Mouse (Mus musculus) forebrain, embryonic 11.5 days (tissue): ENCODE measurements at regions not wholly inside any gene's neighbourhood (a gene's known extent, or its start where the extent isn't known, plus 50 kb on each side); places are given as distances from the start of the nearest gene placed in this dataset.

Source experiments
- ATAC-seq: fragments of 200-750 bp; cut with Nextera tagmentation; replicated peaks from 2 replicates; pipeline ENCODE4 v1.8.0; 2017; ENCODE audit warnings: moderate TSS enrichment; ENCODE audit not compliant: low FRiP score
- DNase-seq: peaks from one replicate; pipeline ENCODE4 v3.0.0-alpha.2; 2017; ENCODE audit warnings: low spot score
- H3K27ac ChIP-seq: fragments of 300-500 bp; sonication (generic); 2 replicates; pipeline ENCODE4 v1.5.1; 2014; ENCODE audit warnings: low read depth, low read length
- H3K27me3 ChIP-seq: fragments of 300-500 bp; sonication (generic); 2 replicates; pipeline ENCODE4 v1.6.1; 2014; ENCODE audit warnings: mild to moderate bottlenecking, low read length, mixed read lengths; ENCODE audit not compliant: control insufficient read depth, insufficient read depth
- H3K36me3 ChIP-seq: fragments of 300-500 bp; sonication (generic); 2 replicates; pipeline ENCODE4 v1.6.1; 2014; ENCODE audit warnings: mild to moderate bottlenecking, low read length, moderate library complexity, mixed read lengths; ENCODE audit not compliant: control insufficient read depth, insufficient read depth
- H3K4me1 ChIP-seq: fragments of 300-500 bp; sonication (generic); replicated peaks from 2 replicates; pipeline ENCODE4 v1.6.1; 2014; ENCODE audit warnings: low read length, mixed read lengths; ENCODE audit not compliant: control insufficient read depth, insufficient read depth
- H3K4me2 ChIP-seq: fragments of 300-500 bp; sonication (generic); 2 replicates; pipeline ENCODE4 v1.6.1; 2014; ENCODE audit warnings: low read depth, mild to moderate bottlenecking, low read length, moderate library complexity, mixed read lengths; ENCODE audit not compliant: severe bottlenecking
- H3K4me3 ChIP-seq: fragments of 300-500 bp; sonication (generic); 2 replicates; pipeline ENCODE4 v1.5.1; 2014; ENCODE audit warnings: low read depth, low read length
- H3K9ac ChIP-seq: fragments of 300-500 bp; sonication (generic); 2 replicates; pipeline ENCODE4 v1.6.1; 2014; ENCODE audit warnings: low read length
- H3K9me3 ChIP-seq: fragments of 300-500 bp; sonication (generic); 2 replicates; pipeline ENCODE4 v1.6.1; 2016; ENCODE audit warnings: low read length, mixed read lengths; ENCODE audit not compliant: control insufficient read depth
- WGBS: fragments of 180-500 bp; shearing (Covaris S2); extraction: QIAGEN DNeasy Blood & Tissue Kit; methylation state at CpG from one replicate; pipeline ENCODE4 v1.1.7; 2014; 5-methylcytosine and 5-hydroxymethylcytosine counted together

DNA sequence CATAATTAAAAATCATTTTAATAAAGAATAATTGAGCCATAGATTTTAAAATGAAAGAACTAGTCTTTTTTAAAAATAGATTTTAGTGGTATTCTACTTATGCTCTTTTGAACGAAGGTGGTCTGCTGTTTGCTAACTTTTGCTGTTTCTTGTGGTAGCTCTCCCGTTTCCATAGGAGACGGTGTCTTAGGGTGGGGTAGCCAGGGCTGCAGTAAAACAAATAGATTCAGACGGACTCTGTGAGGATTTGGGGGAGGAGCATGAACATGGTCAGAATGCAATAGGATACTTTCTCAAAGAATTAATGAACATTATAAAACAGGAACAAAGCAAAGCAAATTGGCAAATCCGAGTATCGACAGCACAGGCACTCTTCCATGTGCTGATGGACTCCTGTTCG lies 67.5 kb upstream of the Cdh6 start:
- WGBS: 71% methylated on average over 7 of the region's 7 CpGs
- ATAC-seq: no peak
- Histone ChIP-seq H3K4me1 (no peaks in the 10 kb centered on the region), H3K36me3 (no peaks in the 10 kb centered on the region), H3K9ac (no peak overlapping the region), H3K9me3 (no peaks in the 10 kb centered on the region), H3K4me2 (no peak overlapping the region), H3K27me3 (no peaks in the 10 kb centered on the region), H3K4me3 (no peak overlapping the region), H3K27ac (no peak overlapping the region)
- no peak for DNase-seq

DNA sequence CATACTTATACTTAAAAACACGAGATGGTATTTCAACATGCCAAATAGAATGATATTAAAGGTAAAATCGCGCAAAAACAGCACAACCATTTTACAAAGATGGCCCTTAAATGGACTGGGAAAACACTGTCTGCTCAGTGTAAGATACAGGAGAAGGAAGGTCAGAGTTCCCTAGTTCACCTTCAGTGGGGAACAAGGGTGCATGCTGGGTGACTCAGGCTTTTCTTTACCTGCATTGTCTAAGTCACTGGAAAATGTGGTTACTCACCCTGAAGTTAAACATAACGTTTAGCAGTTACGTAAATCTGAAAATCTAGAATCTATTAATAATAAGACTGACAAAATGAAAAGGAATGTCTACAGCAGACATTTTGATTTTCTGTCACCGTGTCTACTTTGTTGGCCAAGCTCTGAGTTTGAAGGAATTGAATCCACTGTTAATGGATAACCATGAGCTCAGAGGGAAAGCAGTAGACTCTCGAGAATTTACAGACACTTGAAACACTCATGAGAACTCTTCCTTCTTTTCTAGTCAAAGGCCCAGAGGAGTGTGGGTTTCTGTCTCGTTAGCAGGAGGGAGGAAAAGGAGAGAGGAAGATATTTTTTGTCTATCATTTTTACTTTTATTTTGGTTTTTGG lies 63.5 kb upstream of the Cdh6 start:
- Histone ChIP-seq H3K36me3 (no peaks in the 10 kb centered on the region), H3K4me3 (no peak overlapping the region), H3K27me3 (no peaks in the 10 kb centered on the region), H3K9me3 (no peaks in the 10 kb centered on the region), H3K4me1 (no peaks in the 10 kb centered on the region), H3K4me2 (no peak overlapping the region), H3K27ac (no peak overlapping the region), H3K9ac (no peak overlapping the region)
- ATAC-seq (no peak), DNase-seq (no peak)
- WGBS: 81% methylated on average over 8 of the region's 8 CpGs

DNA sequence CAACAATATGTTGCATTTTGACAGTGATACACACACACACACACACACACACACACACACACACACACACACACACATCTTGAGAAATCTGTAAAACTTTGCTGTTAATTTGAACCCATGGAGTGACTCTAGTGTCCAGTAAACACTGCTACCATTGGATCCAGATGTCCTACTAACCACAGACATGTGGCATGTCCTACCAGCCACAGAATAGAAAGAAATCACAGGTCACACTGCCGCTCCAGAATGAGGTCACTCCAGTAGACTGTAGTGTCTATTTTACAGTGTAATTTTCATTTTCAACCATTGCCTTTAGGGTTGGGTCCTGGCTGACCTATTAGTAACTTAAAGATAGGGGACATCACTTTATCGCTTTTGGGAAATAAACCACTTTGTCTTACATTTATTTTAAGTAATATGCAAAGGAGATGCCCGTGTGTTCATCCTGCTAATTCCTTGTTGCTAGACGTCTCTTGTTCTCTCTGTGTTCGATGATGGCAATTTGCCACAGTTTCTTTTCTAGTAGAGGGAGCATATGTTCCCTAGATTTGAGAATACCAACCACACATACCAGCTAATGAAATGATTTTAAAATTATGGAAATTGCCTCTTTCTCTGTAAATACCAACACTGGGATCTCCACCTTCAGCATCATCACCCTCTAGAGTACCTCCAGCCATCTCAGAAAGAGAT lies 59.2 kb upstream of the Cdh6 start:
- H3K9ac ChIP-seq: no peak overlapping the region
- 86% methylated on average over 5 of the region's 5 CpGs for WGBS
- no peaks in the 10 kb centered on the region for H3K36me3 ChIP-seq
- H3K4me3 ChIP-seq: no peak overlapping the region
- H3K9me3 ChIP-seq: no peaks in the 10 kb centered on the region
- no peaks in the 10 kb centered on the region for H3K27me3 ChIP-seq
- no peak overlapping the region for H3K4me2 ChIP-seq
- ATAC-seq (no peak), DNase-seq (no peak)
- no peaks in the 10 kb centered on the region for H3K4me1 ChIP-seq
- no peak overlapping the region for H3K27ac ChIP-seq

DNA sequence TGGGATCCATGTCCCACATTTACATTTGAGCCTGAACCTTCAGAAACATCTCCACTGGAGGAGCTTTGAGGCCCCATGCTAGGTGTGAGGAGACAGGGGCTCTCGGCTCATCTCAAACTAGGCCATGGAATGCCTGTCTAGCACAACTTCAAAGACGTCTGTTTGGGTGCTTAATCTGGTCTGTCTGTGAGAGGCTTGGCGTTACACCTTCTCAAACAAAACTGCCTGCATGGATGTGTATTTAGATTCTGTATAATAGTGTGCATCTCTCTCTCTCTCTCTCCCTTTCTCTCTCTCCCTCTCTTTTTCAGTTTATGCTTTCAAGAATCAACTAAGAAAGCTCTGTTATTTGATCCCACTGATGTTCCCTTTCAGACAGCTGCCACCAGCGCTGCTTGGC lies 58.1 kb upstream of the Cdh6 start:
- 47% methylated on average over 4 of the region's 4 CpGs for WGBS

DNA sequence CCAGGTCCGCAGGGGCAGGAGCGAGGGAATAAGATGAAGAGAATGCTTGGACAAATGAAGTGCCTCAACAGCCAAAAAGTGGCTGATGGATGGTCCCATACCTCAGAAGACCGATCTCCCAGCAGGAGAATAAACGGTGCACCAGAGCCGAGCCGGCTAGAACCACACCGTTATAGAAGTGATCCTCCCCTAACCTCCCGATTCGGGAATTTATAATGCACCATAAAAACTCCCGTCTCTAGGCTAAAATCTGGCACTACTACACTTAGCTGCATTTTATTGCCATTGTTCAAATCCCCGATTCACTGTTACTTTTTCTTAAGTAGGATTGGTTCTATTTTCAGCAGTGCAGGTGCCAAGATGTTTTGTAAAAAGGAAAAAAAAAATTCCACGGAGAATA lies 54.6 kb upstream of the Cdh6 start:
- DNase-seq: no peak
- 94% methylated on average over 12 of the region's 12 CpGs for WGBS
- no peak overlapping the region for H3K4me2 ChIP-seq
- no peaks in the 10 kb centered on the region for H3K9me3 ChIP-seq
- H3K4me3 ChIP-seq: no peak overlapping the region
- H3K36me3 ChIP-seq: no peaks in the 10 kb centered on the region
- no peak overlapping the region for H3K9ac ChIP-seq
- no peak for ATAC-seq
- no peaks in the 10 kb centered on the region for H3K4me1 ChIP-seq
- no peaks in the 10 kb centered on the region for H3K27me3 ChIP-seq
- H3K27ac ChIP-seq: no peak overlapping the region

More for the DNA sequence above, 58.1 kb upstream of the Cdh6 start:
- Histone ChIP-seq H3K4me2 (no peak overlapping the region), H3K36me3 (no peaks in the 10 kb centered on the region), H3K9ac (no peak overlapping the region), H3K27ac (no peak overlapping the region), H3K27me3 (no peaks in the 10 kb centered on the region), H3K4me1 (no peaks in the 10 kb centered on the region), H3K9me3 (no peaks in the 10 kb centered on the region), H3K4me3 (no peak overlapping the region)
- ATAC-seq (no peak), DNase-seq (no peak)
